Mouse (Mus musculus): ENCODE data around the gene Clasp1. TPM values are rescaled to one million over a fixed set of nuclear protein-coding genes. Genes with fewer than 3 reads are reported as not detected.

Gene Clasp1
- polyA plus RNA-seq, 1 experiment from 2014 or later, result 131 TPM

GRCm38 (mm10) chr1:118516256-118516655, 127.4 kb downstream of the Clasp1 start:
- Histone ChIP-seq H3K4me2 (replicated peaks) (no peak overlapping the region), H3K9me3 (no peaks in the 10 kb centered on the region), H3K4me3 (no peak overlapping the region), H3K27ac (replicated peaks) (no peak overlapping the region), H3K9ac (replicated peaks) (no peak overlapping the region), H3K27me3 (no peaks in the 10 kb centered on the region), H3K36me3 (peaks cover 73% of the 10 kb centered on the region), H3K4me1 (no peaks in the 10 kb centered on the region)
- ATAC-seq (replicated peaks), result no peak
- WGBS, result 82% methylated on average over 7 of the region's 7 CpGs

DNA sequence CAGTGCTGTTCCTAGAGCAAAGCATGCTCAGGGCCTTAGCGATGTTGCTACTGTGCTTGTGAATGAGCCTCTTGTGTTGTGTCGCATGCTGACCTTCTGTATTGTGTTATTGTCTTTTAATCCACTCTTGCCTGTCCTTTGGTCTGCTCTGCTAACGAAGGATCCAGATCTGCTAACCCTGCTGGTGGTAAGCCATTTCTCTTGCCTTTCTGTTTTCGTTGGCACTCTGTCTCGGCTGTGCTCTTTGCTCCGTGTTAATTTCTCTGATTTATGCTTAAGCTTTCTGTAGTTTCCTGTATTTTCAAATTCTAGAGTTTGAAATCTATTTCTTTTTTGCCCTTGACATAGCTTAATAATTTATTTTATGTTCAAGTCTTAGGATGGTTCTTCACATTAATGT, 134.3 kb downstream of the Clasp1 start:
- 51% methylated on average over 6 of the region's 6 CpGs for WGBS
- H3K4me1 ChIP-seq, result no peaks in the 10 kb centered on the region
- H3K27ac ChIP-seq (replicated peaks), result no peak overlapping the region
- no peaks in the 10 kb centered on the region for H3K27me3 ChIP-seq
- no peak overlapping the region for H3K4me3 ChIP-seq
- H3K9ac ChIP-seq (replicated peaks), result no peak overlapping the region
- no peak for ATAC-seq (replicated peaks)
- no peak overlapping the region for H3K4me2 ChIP-seq (replicated peaks)
- no peaks in the 10 kb centered on the region for H3K9me3 ChIP-seq
- peaks cover 75% of the 10 kb centered on the region for H3K36me3 ChIP-seq

GRCm38 (mm10) chr1:118525336-118525735, 136.5 kb downstream of the Clasp1 start:
- WGBS, result 90% methylated on average over 9 of the region's 9 CpGs
- Histone ChIP-seq H3K27me3 (no peaks in the 10 kb centered on the region), H3K9me3 (no peaks in the 10 kb centered on the region), H3K4me2 (replicated peaks) (no peak overlapping the region), H3K27ac (replicated peaks) (no peak overlapping the region), H3K9ac (replicated peaks) (no peak overlapping the region), H3K36me3 (peaks cover 78% of the 10 kb centered on the region), H3K4me3 (no peak overlapping the region), H3K4me1 (no peaks in the 10 kb centered on the region)
- ATAC-seq (replicated peaks), result no peak

DNA sequence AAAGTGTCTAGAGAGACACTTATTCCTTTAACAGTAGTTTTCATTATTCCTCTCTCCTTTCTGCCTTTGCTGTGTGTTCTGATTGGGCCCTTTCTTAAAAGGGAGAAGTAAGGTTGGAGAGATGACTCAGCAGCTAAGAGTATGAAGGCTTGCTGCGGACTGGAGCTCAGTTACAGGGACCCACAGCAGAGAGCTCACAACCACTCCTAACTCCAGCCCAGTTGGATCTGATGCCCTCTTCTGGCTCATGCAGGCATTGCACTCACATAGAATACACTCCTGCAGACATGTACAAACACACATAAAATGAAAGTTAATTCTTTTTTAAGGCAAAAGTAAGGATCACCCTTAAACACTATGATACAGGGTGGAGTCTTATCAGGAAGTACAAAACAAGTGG, 140.4 kb downstream of the Clasp1 start:
- Histone ChIP-seq H3K4me1 (no peaks in the 10 kb centered on the region), H3K9me3 (no peaks in the 10 kb centered on the region), H3K36me3 (peaks cover 82% of the 10 kb centered on the region), H3K9ac (replicated peaks) (no peak overlapping the region), H3K27me3 (no peaks in the 10 kb centered on the region), H3K4me2 (replicated peaks) (no peak overlapping the region), H3K4me3 (no peak overlapping the region), H3K27ac (replicated peaks) (no peak overlapping the region)
- ATAC-seq (replicated peaks), result no peak
- 100% methylated on average over 1 of the region's 1 CpGs for WGBS

DNA sequence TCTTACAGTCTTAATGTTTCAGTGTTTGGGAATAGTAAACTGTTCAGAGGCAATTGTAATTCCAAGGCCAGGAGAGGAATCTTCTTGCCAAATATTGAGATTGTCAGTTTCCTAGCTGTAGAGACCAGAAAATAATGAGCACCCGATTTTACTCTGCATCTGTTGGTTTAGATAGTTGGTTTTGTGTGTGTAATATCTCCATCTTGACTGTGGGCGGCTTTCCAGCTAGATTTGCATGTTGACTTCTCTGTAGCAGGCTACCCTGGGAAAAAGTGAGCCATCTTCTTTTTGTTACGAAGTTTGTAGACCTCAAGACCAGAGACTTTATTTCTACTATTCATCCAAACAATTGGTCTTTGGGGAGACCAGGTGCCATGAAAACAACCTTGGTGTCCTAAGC, 142.4 kb downstream of the Clasp1 start:
- ATAC-seq (replicated peaks), result no peak
- Histone ChIP-seq H3K4me2 (replicated peaks) (no peak overlapping the region), H3K4me3 (no peak overlapping the region), H3K9me3 (no peaks in the 10 kb centered on the region), H3K27me3 (no peaks in the 10 kb centered on the region), H3K27ac (replicated peaks) (no peak overlapping the region), H3K9ac (replicated peaks) (no peak overlapping the region), H3K36me3 (peaks cover 84% of the 10 kb centered on the region), H3K4me1 (no peaks in the 10 kb centered on the region)
- WGBS, result 84% methylated on average over 3 of the region's 3 CpGs

- Histone ChIP-seq H3K4me1 (no peaks in the 10 kb centered on the region), H3K4me3 (no peak overlapping the region), H3K36me3 (peaks cover 73% of the 10 kb centered on the region), H3K27me3 (no peaks in the 10 kb centered on the region), H3K27ac (replicated peaks) (no peak overlapping the region), H3K9me3 (no peaks in the 10 kb centered on the region), H3K9ac (replicated peaks) (no peak overlapping the region), H3K4me2 (replicated peaks) (no peak overlapping the region)
- 85% methylated on average over 15 of the region's 15 CpGs for WGBS
- ATAC-seq (replicated peaks), result no peak
Observed at GRCm38 (mm10) chr1:118536021-118536420, 147.2 kb downstream of the Clasp1 start.

GRCm38 (mm10) chr1:118539046-118539445, 150.2 kb downstream of the Clasp1 start:
- no peak overlapping the region for H3K4me2 ChIP-seq (replicated peaks)
- peaks cover 79% of the 10 kb centered on the region for H3K36me3 ChIP-seq
- 89% methylated on average over 6 of the region's 6 CpGs for WGBS
- H3K9me3 ChIP-seq, result no peaks in the 10 kb centered on the region
- no peak overlapping the region for H3K4me3 ChIP-seq
- H3K27ac ChIP-seq (replicated peaks), result no peak overlapping the region
- H3K4me1 ChIP-seq, result no peaks in the 10 kb centered on the region
- no peaks in the 10 kb centered on the region for H3K27me3 ChIP-seq
- no peak overlapping the region for H3K9ac ChIP-seq (replicated peaks)
- ATAC-seq (replicated peaks), result no peak

DNA sequence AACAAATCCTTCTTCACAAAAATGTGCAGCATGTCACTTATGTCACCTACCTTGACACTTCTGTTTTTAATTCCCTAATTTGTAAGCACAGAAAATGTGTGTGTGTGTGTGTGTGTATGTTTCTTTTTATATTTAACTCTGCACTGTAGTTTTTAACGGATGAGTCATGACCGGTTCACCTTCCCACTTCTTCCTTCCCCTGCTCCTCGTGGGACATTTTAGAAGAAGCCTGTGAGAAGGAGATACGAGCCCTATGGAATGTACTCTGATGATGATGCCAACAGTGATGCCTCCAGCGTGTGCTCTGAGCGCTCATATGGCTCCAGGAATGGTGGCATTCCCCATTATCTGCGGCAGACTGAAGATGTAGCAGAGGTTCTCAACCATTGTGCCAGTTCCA, 154.0 kb downstream of the Clasp1 start:
- ATAC-seq (replicated peaks), result no peak
- H3K36me3 ChIP-seq, result peaks cover 84% of the 10 kb centered on the region
- no peaks in the 10 kb centered on the region for H3K4me1 ChIP-seq
- no peaks in the 10 kb centered on the region for H3K27me3 ChIP-seq
- H3K4me3 ChIP-seq, result no peak overlapping the region
- no peaks in the 10 kb centered on the region for H3K9me3 ChIP-seq
- 95% methylated on average over 7 of the region's 7 CpGs for WGBS
- H3K4me2 ChIP-seq (replicated peaks), result no peak overlapping the region
- no peak overlapping the region for H3K9ac ChIP-seq (replicated peaks)
- no peak overlapping the region for H3K27ac ChIP-seq (replicated peaks)

DNA sequence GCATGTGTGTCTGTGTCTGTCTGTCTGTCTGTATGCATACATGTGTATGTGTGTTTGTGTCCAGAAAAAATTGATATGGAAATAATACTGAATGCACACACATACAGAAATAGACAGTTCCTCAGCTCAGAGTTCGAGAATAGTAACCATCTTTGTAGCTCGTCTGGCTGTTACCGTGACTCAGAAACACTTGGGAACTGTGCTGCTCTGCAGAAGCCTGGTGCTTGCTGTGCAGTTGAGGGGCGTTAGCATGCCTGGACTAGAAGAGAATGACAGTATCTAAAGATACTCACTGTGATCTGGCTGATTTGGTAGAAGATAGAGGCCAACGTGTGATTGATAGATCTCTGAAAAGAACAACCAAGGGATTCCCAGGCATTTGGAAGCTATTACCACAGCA, 159.9 kb downstream of the Clasp1 start:
- H3K27me3 ChIP-seq, result no peaks in the 10 kb centered on the region
- H3K27ac ChIP-seq (replicated peaks), result no peak overlapping the region
- 93% methylated on average over 5 of the region's 5 CpGs for WGBS
- H3K4me3 ChIP-seq, result no peak overlapping the region
- no peaks in the 10 kb centered on the region for H3K4me1 ChIP-seq
- no peak overlapping the region for H3K9ac ChIP-seq (replicated peaks)
- no peak overlapping the region for H3K4me2 ChIP-seq (replicated peaks)
- H3K9me3 ChIP-seq, result no peaks in the 10 kb centered on the region
- no peak for ATAC-seq (replicated peaks)
- peaks cover 89% of the 10 kb centered on the region for H3K36me3 ChIP-seq

DNA sequence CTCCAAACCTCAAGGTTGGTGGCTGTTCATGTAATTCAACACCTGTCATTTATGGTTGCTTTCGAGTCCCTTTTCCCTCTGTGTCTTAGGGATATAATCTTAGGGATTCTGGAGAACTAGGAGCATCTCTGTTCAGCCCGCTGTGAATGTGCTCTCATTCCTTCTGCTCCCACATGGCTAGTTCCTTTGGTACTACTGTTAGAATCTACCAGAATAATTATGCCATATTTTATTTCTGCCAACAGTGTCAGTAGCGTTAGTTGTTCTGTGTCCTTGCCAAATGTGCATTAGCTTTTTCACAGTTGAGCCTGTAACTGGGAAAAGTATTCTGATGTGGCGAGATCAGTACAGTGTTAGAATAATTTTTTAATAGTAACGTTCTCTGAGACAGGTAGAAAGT, 162.3 kb downstream of the Clasp1 start:
- H3K27ac ChIP-seq (replicated peaks), result no peak overlapping the region
- 81% methylated on average over 5 of the region's 5 CpGs for WGBS

GRCm38 (mm10) chr1:118552071-118552470, 163.2 kb downstream of the Clasp1 start:
- no peak overlapping the region for H3K9ac ChIP-seq (replicated peaks)
- peaks cover 85% of the 10 kb centered on the region for H3K36me3 ChIP-seq
- H3K4me1 ChIP-seq, result no peaks in the 10 kb centered on the region
- H3K27ac ChIP-seq (replicated peaks), result no peak overlapping the region
- no peaks in the 10 kb centered on the region for H3K9me3 ChIP-seq
- no peak overlapping the region for H3K4me3 ChIP-seq
- 88% methylated on average over 4 of the region's 4 CpGs for WGBS
- no peak for ATAC-seq (replicated peaks)
- H3K27me3 ChIP-seq, result no peaks in the 10 kb centered on the region
- no peak overlapping the region for H3K4me2 ChIP-seq (replicated peaks)

More for the DNA sequence above, 162.3 kb downstream of the Clasp1 start:
- Histone ChIP-seq H3K4me1 (no peaks in the 10 kb centered on the region), H3K27me3 (no peaks in the 10 kb centered on the region), H3K36me3 (peaks cover 87% of the 10 kb centered on the region), H3K4me3 (no peak overlapping the region), H3K9me3 (no peaks in the 10 kb centered on the region), H3K9ac (replicated peaks) (no peak overlapping the region), H3K4me2 (replicated peaks) (no peak overlapping the region)
- ATAC-seq (replicated peaks), result no peak

DNA sequence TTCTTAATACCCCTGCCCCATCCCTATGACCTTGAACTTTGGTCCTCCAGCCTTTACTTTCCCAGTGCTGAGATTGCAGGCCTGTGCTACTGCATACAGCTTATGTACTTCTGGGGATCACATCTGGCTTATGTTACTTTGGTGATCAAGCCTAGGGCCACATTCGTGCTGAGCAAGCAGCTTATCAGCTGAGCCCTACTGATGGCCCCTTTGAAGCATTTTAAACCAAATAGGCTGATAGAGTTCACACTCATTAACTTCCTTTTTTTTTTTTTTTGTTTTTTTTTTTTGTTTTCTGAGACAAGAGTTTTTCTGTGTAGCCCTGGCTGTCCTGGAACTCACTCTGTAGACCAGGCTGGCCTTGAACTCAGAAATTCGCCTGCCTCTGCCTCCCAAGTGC, 164.2 kb downstream of the Clasp1 start:
- no peaks in the 10 kb centered on the region for H3K27me3 ChIP-seq
- H3K36me3 ChIP-seq, result peaks cover 85% of the 10 kb centered on the region
- no peaks in the 10 kb centered on the region for H3K9me3 ChIP-seq
- no peak for ATAC-seq (replicated peaks)
- H3K27ac ChIP-seq (replicated peaks), result no peak overlapping the region
- H3K4me3 ChIP-seq, result no peak overlapping the region
- H3K4me1 ChIP-seq, result no peaks in the 10 kb centered on the region
- WGBS, result 96% methylated on average over 2 of the region's 2 CpGs
- H3K4me2 ChIP-seq (replicated peaks), result no peak overlapping the region
- no peak overlapping the region for H3K9ac ChIP-seq (replicated peaks)

GRCm38 (mm10) chr1:118553451-118553850, 164.6 kb downstream of the Clasp1 start:
- no peak overlapping the region for H3K27ac ChIP-seq (replicated peaks)
- no peaks in the 10 kb centered on the region for H3K4me1 ChIP-seq
- H3K4me3 ChIP-seq, result no peak overlapping the region
- WGBS, result 95% methylated on average over 3 of the region's 3 CpGs
- ATAC-seq (replicated peaks), result no peak
- H3K9ac ChIP-seq (replicated peaks), result no peak overlapping the region
- H3K4me2 ChIP-seq (replicated peaks), result no peak overlapping the region
- no peaks in the 10 kb centered on the region for H3K9me3 ChIP-seq
- H3K27me3 ChIP-seq, result no peaks in the 10 kb centered on the region
- peaks cover 84% of the 10 kb centered on the region for H3K36me3 ChIP-seq
